Mouse (Mus musculus): ENCODE data around the gene Gdf9. TPM values are rescaled to one million over a fixed set of nuclear protein-coding genes. Genes with fewer than 3 reads are reported as not detected.
A peak's percentile ranks its signal among the peaks of the same experiment; 100 is the strongest.

Gene Gdf9
- polyA plus RNA-seq, 1 experiment from 2014 or later, result 0.84 TPM

GRCm38 (mm10) chr11:53427993-53428715 is 2.7 kb upstream of the Gdf9 start:
- 0 out of 2 replicates have a peak, but pooled peaks cover 4% of the 10 kb centered on the region for H3K4me1 ChIP-seq (ENCODE audit: insufficient read depth, low read depth, low read length)
- no peak overlapping the region for H3K9ac ChIP-seq (replicated peaks; ENCODE audit: low read depth)
- H3K27ac ChIP-seq (ENCODE audit: low read length), result no peak overlapping the region
- no peaks in the 10 kb centered on the region for H3K36me3 ChIP-seq (ENCODE audit: insufficient read depth, low read length)
- ATAC-seq, result no peak
- TF ChIP-seq CTCF (IDR thresholded peaks at IDR 0.05) (no peak), EP300 (IDR thresholded peaks at IDR 0.05) (no peak)
- WGBS, result 94% methylated on average over 3 of the region's 3 CpGs
- no peak overlapping the region for H3K4me3 ChIP-seq (ENCODE audit: low read depth, low read length)
- no peak for DNase-seq (ENCODE audit: low spot score)
- no peak overlapping the region for H3K4me2 ChIP-seq (replicated peaks; ENCODE audit: low read depth, low read length)
- no peaks in the 10 kb centered on the region for H3K27me3 ChIP-seq (replicated peaks; ENCODE audit: insufficient read depth, low read length)
- H3K9me3 ChIP-seq (ENCODE audit: low read length), result no peaks in the 10 kb centered on the region

DNA sequence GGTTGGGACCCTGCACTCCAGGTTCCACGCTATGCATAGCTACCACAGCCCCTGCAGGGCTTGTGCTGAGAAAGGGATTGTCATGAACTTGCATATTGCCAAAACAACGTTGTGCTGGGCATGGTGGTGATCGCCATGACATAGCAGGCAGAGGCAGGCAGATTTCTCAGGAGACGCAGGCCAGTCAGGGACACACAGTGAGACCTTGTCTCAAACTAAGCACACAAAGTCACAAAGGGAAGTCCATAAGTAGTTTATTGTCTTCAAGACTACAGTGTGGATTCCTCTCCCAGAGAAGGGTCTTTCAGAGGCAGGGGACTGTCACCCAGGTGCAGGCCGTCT is 2.1 kb upstream of the Gdf9 start:
- Histone ChIP-seq H3K4me1 (ENCODE audit: insufficient read depth, low read depth, low read length) (0 out of 2 replicates have a peak, but pooled peaks cover 4% of the 10 kb centered on the region), H3K4me2 (replicated peaks; ENCODE audit: low read depth, low read length) (no peak overlapping the region), H3K9ac (replicated peaks; ENCODE audit: low read depth) (no peak overlapping the region), H3K27ac (ENCODE audit: low read length) (no peak overlapping the region), H3K27me3 (replicated peaks; ENCODE audit: insufficient read depth, low read length) (no peaks in the 10 kb centered on the region), H3K4me3 (ENCODE audit: low read depth, low read length) (no peak overlapping the region), H3K9me3 (ENCODE audit: low read length) (no peaks in the 10 kb centered on the region), H3K36me3 (ENCODE audit: insufficient read depth, low read length) (no peaks in the 10 kb centered on the region)
- WGBS, result 91% methylated on average over 5 of the region's 5 CpGs
- TF ChIP-seq CTCF (IDR thresholded peaks at IDR 0.05), result no peak
- no peak for ATAC-seq
- DNase-seq (ENCODE audit: low spot score), result no peak

DNA sequence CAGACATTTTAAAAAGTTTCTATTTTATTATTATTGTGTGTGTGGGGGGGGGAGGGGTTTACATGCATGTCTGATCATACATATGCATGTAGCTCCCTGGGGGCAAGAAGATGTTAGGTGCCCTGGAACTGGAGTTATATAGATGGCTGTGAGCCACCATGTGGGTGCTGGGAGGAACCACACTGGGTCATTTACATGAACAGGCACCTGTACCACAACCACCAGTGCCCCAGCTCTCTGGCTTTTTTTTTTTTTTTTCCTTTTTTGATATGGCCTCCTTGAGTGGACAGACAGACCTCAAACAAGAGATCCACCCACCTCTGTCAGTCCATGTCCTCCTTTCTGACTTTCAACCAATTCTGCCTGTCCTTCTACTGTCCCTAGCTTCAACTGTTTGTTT is 1.6 kb upstream of the Gdf9 start:
- no peak overlapping the region for H3K9ac ChIP-seq (replicated peaks; ENCODE audit: low read depth)
- TF ChIP-seq CTCF (IDR thresholded peaks at IDR 0.05) (no peak), EP300 (IDR thresholded peaks at IDR 0.05) (no peak)
- H3K4me1 ChIP-seq (ENCODE audit: insufficient read depth, low read depth, low read length), result 0 out of 2 replicates have a peak, but pooled peaks cover 4% of the 10 kb centered on the region
- no peak overlapping the region for H3K27ac ChIP-seq (ENCODE audit: low read length)
- DNase-seq (ENCODE audit: low spot score), result no peak
- no peaks in the 10 kb centered on the region for H3K27me3 ChIP-seq (replicated peaks; ENCODE audit: insufficient read depth, low read length)
- H3K36me3 ChIP-seq (ENCODE audit: insufficient read depth, low read length), result no peaks in the 10 kb centered on the region
- no peak overlapping the region for H3K4me3 ChIP-seq (ENCODE audit: low read depth, low read length)
- ATAC-seq, result no peak
- H3K9me3 ChIP-seq (ENCODE audit: low read length), result no peaks in the 10 kb centered on the region
- no peak overlapping the region for H3K4me2 ChIP-seq (replicated peaks; ENCODE audit: low read depth, low read length)

DNA sequence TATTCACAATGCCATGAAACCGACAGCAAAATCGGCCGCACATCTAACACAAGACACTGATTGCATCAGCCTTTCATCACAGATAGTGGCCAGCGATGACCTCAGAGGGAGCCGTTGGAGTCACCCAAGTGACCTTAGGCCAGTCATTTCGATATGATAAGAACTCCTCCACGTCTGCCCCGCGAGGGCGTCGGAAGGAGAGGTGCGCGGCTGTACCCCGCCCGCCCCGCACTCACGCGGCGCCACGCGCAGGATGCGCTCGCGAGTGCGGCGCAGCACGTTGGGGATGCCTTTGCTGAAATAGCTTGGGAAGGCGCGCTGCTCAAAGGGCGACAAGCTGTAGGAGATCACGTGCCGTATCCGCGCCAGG is 538 bp upstream of the Gdf9 start:
- DNase-seq (ENCODE audit: low spot score), result no peak
- no peaks in the 10 kb centered on the region for H3K9me3 ChIP-seq (ENCODE audit: low read length)
- peak overlapping the region; percentile 82 for H3K9ac ChIP-seq (replicated peaks; ENCODE audit: low read depth)
- no peaks in the 10 kb centered on the region for H3K27me3 ChIP-seq (replicated peaks; ENCODE audit: insufficient read depth, low read length)
- peak overlapping the region; percentile 71 for H3K4me3 ChIP-seq (ENCODE audit: low read depth, low read length)
- under 1% methylated on average over 34 of the region's 34 CpGs for WGBS
- TF ChIP-seq EP300 (IDR thresholded peaks at IDR 0.05) (no peak), CTCF (IDR thresholded peaks at IDR 0.05) (no peak)
- peak; percentile 33 for ATAC-seq
- 0 out of 2 replicates have a peak, but pooled peaks cover 4% of the 10 kb centered on the region for H3K4me1 ChIP-seq (ENCODE audit: insufficient read depth, low read depth, low read length)
- no peaks in the 10 kb centered on the region for H3K36me3 ChIP-seq (ENCODE audit: insufficient read depth, low read length)
- peak overlapping the region; percentile 86 for H3K27ac ChIP-seq (ENCODE audit: low read length)
- peak overlapping the region; percentile 65 for H3K4me2 ChIP-seq (replicated peaks; ENCODE audit: low read depth, low read length)

- Histone ChIP-seq H3K4me3 (ENCODE audit: low read depth, low read length) (peak overlapping the region; percentile 71), H3K27ac (ENCODE audit: low read length) (peak overlapping the region; percentile 86), H3K36me3 (ENCODE audit: insufficient read depth, low read length) (no peaks in the 10 kb centered on the region), H3K9ac (replicated peaks; ENCODE audit: low read depth) (peak overlapping the region; percentile 19; the same call in 1 of the 2 replicates), H3K9me3 (ENCODE audit: low read length) (no peaks in the 10 kb centered on the region), H3K27me3 (replicated peaks; ENCODE audit: insufficient read depth, low read length) (no peaks in the 10 kb centered on the region), H3K4me2 (replicated peaks; ENCODE audit: low read depth, low read length) (peak overlapping the region; percentile 65), H3K4me1 (ENCODE audit: insufficient read depth, low read depth, low read length) (0 out of 2 replicates have a peak, but pooled peaks cover 4% of the 10 kb centered on the region)
- ATAC-seq (peak; percentile 25), DNase-seq (ENCODE audit: low spot score) (peak; percentile 65)
- 0 out of 2 replicates have a peak, but pooled peaks have one; percentile 5 for TF ChIP-seq EP300 (IDR thresholded peaks at IDR 0.05)
- TF ChIP-seq CTCF (IDR thresholded peaks at IDR 0.05), result no peak
- WGBS, result 11% methylated on average over 9 of the region's 9 CpGs
These were observed 679 bp downstream of the Gdf9 start for GRCm38 (mm10) chr11:53431347-53432056.

GRCm38 (mm10) chr11:53433057-53433456 is 2.2 kb downstream of the Gdf9 start:
- 52% methylated on average over 6 of the region's 6 CpGs for WGBS
- Histone ChIP-seq H3K36me3 (ENCODE audit: insufficient read depth, low read length) (no peaks in the 10 kb centered on the region), H3K27ac (ENCODE audit: low read length) (no peak overlapping the region), H3K4me2 (replicated peaks; ENCODE audit: low read depth, low read length) (no peak overlapping the region), H3K4me3 (ENCODE audit: low read depth, low read length) (no peak overlapping the region), H3K4me1 (ENCODE audit: insufficient read depth, low read depth, low read length) (0 out of 2 replicates have a peak, but pooled peaks cover 4% of the 10 kb centered on the region), H3K9ac (replicated peaks; ENCODE audit: low read depth) (no peak overlapping the region), H3K9me3 (ENCODE audit: low read length) (no peaks in the 10 kb centered on the region), H3K27me3 (replicated peaks; ENCODE audit: insufficient read depth, low read length) (no peaks in the 10 kb centered on the region)
- no peak for ATAC-seq
- no peak for TF ChIP-seq CTCF (IDR thresholded peaks at IDR 0.05)
- TF ChIP-seq EP300 (IDR thresholded peaks at IDR 0.05), result no peak
- DNase-seq (ENCODE audit: low spot score), result no peak

Measured in lung, postnatal 0 days (tissue).